In the genomic region with DNA sequence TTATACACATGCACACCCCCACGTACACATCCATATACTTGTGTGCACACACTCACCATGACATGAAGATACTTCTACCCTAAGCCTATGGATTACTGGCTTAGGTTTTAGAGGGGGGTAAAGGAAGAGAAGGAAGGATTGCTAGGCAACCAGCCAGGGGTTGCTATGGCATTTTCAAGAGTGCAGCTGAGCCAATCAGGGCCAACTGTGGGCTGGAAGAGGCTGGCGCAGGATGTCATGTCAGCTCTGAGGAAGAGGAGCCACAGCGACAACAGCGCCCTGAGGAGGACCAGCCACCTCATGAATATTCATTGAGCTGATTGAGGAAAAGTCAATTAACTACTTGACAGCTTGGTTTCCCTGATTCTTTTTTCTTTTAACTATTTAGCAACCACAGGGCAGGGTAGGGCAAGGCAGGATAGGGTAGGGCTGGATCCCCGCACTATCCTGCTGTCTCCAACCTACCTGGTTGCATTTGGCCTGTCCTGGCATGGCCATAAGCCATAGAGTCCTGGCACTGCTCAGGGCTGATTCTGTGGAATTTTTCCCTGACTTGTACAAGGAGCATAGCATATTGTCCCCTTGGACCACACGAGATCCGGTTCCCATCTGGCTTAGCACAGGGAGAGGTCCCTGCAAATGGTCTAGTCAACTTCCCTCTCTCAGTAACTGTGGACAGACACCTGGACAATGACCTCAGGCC, we compare ENCODE assay signal across 9 mouse cellular contexts. TPM values are rescaled to one million over a fixed set of nuclear protein-coding genes. Genes with fewer than 3 reads are reported as not detected.
A peak's percentile ranks its signal among the peaks of the same experiment; 100 is the strongest.
DNase-seq lines count a peak whose midpoint lies in the region; ATAC-seq and TF ChIP-seq lines count a peak whose summit lies in the region.
"Had no signal": no experiment of that assay in that cellular context is flagged by ENCODE, and none has a peak within 500 bp of the region (broad histone marks: within the 10 kb centered on the region; RNA-seq: fewer than 3 reads in every experiment).

No protein-coding gene starts in this region.

- no peak for TF ChIP-seq EP300 in lung, postnatal 0 days (IDR thresholded peaks at IDR 0.05)

- peak; percentile 70 to 74 for DNase-seq in cerebellum, postnatal 10 days
- peak; percentile 52 to 67 for DNase-seq in layer of hippocampus, postnatal 10 days (ENCODE audit: low spot score in 2 of 2)
- no peak for DNase-seq in heart, postnatal 14 days
- DNase-seq in heart, postnatal 10 days, result no peak
- DNase-seq in lung, postnatal 0 days (ENCODE audit: low spot score), result no peak
- DNase-seq in spleen, adult 12 weeks (ENCODE audit: low spot score), result no peak

- H3K4me1 ChIP-seq in forebrain, embryonic 15.5 days, result peaks cover 29% of the 10 kb centered on the region
- peaks cover 38% of the 10 kb centered on the region for H3K4me1 ChIP-seq in neural tube, embryonic 13.5 days (replicated peaks)
- H3K4me1 ChIP-seq in lung, postnatal 0 days (ENCODE audit: insufficient read depth, low read depth, low read length), result no peaks in the 10 kb centered on the region

- H3K9ac ChIP-seq in forebrain, embryonic 15.5 days (replicated peaks), result no peak overlapping the region
- H3K9ac ChIP-seq in neural tube, embryonic 13.5 days, result no peak overlapping the region
- no peak overlapping the region for H3K9ac ChIP-seq in lung, postnatal 0 days (replicated peaks; ENCODE audit: low read depth)

- ATAC-seq in forebrain, embryonic 15.5 days (replicated peaks), result peak; percentile 95
- ATAC-seq in neural tube, embryonic 13.5 days (ENCODE audit: low read depth), result peak; percentile 96
- ATAC-seq in lung, postnatal 0 days, result no peak

- intact Hi-C loops in heart, postnatal 14 days (cut with DNase I), result no loop called here
- intact Hi-C loops in heart, postnatal 10 days (cut with DNase I), result no loop called here

- H3K27me3 ChIP-seq in forebrain, embryonic 15.5 days, result no peaks in the 10 kb centered on the region
- H3K27me3 ChIP-seq in neural tube, embryonic 13.5 days, result no peaks in the 10 kb centered on the region
- no peaks in the 10 kb centered on the region for H3K27me3 ChIP-seq in lung, postnatal 0 days (replicated peaks; ENCODE audit: insufficient read depth, low read length)

- peak overlapping the region; percentile 85 for H3K27ac ChIP-seq in forebrain, embryonic 15.5 days (replicated peaks)
- H3K27ac ChIP-seq in neural tube, embryonic 13.5 days (replicated peaks), result peak overlapping the region; percentile 86
- no peak overlapping the region for H3K27ac ChIP-seq in lung, postnatal 0 days (ENCODE audit: low read length)

- no peaks in the 10 kb centered on the region for H3K36me3 ChIP-seq in forebrain, embryonic 15.5 days
- no peaks in the 10 kb centered on the region for H3K36me3 ChIP-seq in neural tube, embryonic 13.5 days
- no peaks in the 10 kb centered on the region for H3K36me3 ChIP-seq in lung, postnatal 0 days (ENCODE audit: insufficient read depth, low read length)

- H3K4me2 ChIP-seq in forebrain, embryonic 15.5 days (replicated peaks), result peak overlapping the region; percentile 14; the same call in 1 of the 2 replicates
- peak overlapping the region; percentile 22; the same call in 1 of the 2 replicates for H3K4me2 ChIP-seq in neural tube, embryonic 13.5 days
- no peak overlapping the region for H3K4me2 ChIP-seq in lung, postnatal 0 days (replicated peaks; ENCODE audit: low read depth, low read length)

- 19% methylated on average over 7 of the region's 7 CpGs for WGBS in forebrain, embryonic 15.5 days
- WGBS in neural tube, embryonic 13.5 days, result 29% methylated on average over 7 of the region's 7 CpGs
- 50% methylated on average over 7 of the region's 7 CpGs for WGBS in lung, postnatal 0 days

- no peaks in the 10 kb centered on the region for H3K9me3 ChIP-seq in forebrain, embryonic 15.5 days
- H3K9me3 ChIP-seq in neural tube, embryonic 13.5 days, result no peaks in the 10 kb centered on the region
- no peaks in the 10 kb centered on the region for H3K9me3 ChIP-seq in lung, postnatal 0 days (ENCODE audit: low read length)

- H3K4me3 ChIP-seq in forebrain, embryonic 15.5 days, result no peak overlapping the region
- H3K4me3 ChIP-seq in neural tube, embryonic 13.5 days, result no peak overlapping the region
- no peak overlapping the region for H3K4me3 ChIP-seq in lung, postnatal 0 days (ENCODE audit: low read depth, low read length)

- no peak for TF ChIP-seq CTCF in lung, postnatal 0 days (IDR thresholded peaks at IDR 0.05)

RNA-seq across cellular contexts. Expression of a gene that starts 41.2 kb away (rescaled TPM):
- polyA plus RNA-seq in forebrain, embryonic 15.5 days (2015; fragmentation: Nextera tagmentation; extraction: Ambion mirVana), result 50.2 and 52.8 TPM in 2 replicates
- 10 to 100 TPM; 61.8 to 64.6 TPM for total RNA-seq in layer of hippocampus, postnatal 10 days (2021)
- polyA plus RNA-seq in neural tube, embryonic 13.5 days (2015; fragmentation: Nextera tagmentation; extraction: Ambion mirVana), result 50.7 and 55.9 TPM in 2 replicates
- 10 to 100 TPM; 43.1 to 43.9 TPM for total RNA-seq in heart, postnatal 14 days (2021)
- 10 to 100 TPM; 46.6 to 46.9 TPM for total RNA-seq in heart, postnatal 10 days (2021)
- polyA plus RNA-seq in lung, postnatal 0 days (2015; fragmentation: Nextera tagmentation; extraction: Ambion mirVana), result 40.3 and 42.4 TPM in 2 replicates

RNA-seq across cellular contexts. Expression of a gene that starts 49.3 kb away (rescaled TPM):
- 0.11 and 0.14 TPM in 2 replicates for polyA plus RNA-seq in forebrain, embryonic 15.5 days (2015; fragmentation: Nextera tagmentation; extraction: Ambion mirVana)
- not detected for total RNA-seq in layer of hippocampus, postnatal 10 days (2021)
- polyA plus RNA-seq in neural tube, embryonic 13.5 days (2015; fragmentation: Nextera tagmentation; extraction: Ambion mirVana), result 0.43 and 0.60 TPM in 2 replicates
- not detected for total RNA-seq in heart, postnatal 14 days (2021)
- total RNA-seq in heart, postnatal 10 days (2021), result not detected
- polyA plus RNA-seq in lung, postnatal 0 days (2015; fragmentation: Nextera tagmentation; extraction: Ambion mirVana), result not detected in 2 replicates
- polyA plus RNA-seq: stomach, embryonic 14.5 days had no signal

Comparison
In these comparisons a context has a peak if more than half of its experiments do, and no peak if none do; other contexts are left out.
1. DNase-seq: peak in cerebellum, postnatal 10 days (2 of 2) and layer of hippocampus, postnatal 10 days (2 of 2); none in heart, postnatal 14 days (0 of 2), heart, postnatal 10 days (0 of 2), lung, postnatal 0 days (single experiment) and spleen, adult 12 weeks (single experiment).